Comparison of ENCODE assay signal across 12 mouse cellular contexts in the genomic region with DNA sequence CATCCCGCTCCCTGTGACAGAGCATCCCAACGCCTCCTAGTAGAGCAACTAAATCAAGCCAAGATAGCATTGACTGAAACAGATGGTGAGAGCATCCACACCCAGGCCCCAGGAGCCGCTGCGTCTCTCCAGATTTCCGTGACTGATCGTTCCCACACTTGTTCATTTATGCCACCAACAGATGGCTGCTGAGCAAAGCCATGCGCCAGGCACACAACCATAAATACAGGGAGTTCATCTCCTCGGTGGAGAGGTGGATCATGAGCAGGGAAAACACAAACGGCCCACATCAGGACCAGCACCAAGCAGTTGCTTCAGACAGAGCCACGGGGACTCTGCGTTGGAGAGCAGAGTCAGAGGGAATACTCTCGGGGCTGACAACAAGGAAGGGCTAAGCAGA. TPM values are rescaled to one million over a fixed set of nuclear protein-coding genes. Genes with fewer than 3 reads are reported as not detected.
DNase-seq lines count a peak whose midpoint lies in the region; ATAC-seq and TF ChIP-seq lines count a peak whose summit lies in the region.
"Had no signal": no experiment of that assay in that cellular context is flagged by ENCODE, and none has a peak within 500 bp of the region (broad histone marks: within the 10 kb centered on the region; RNA-seq: fewer than 3 reads in every experiment).

No protein-coding gene starts in this region.

- no peaks in the 10 kb centered on the region for H3K9me3 ChIP-seq in hindbrain, postnatal 0 days (ENCODE audit: low read length)
- no peaks in the 10 kb centered on the region for H3K9me3 ChIP-seq in hindbrain, embryonic 12.5 days (replicated peaks)
- H3K9me3 ChIP-seq in forebrain, embryonic 16.5 days (ENCODE audit: control insufficient read depth, low read length): no peaks in the 10 kb centered on the region
- H3K9me3 ChIP-seq: lung, embryonic 15.5 days had no signal

- H3K9ac ChIP-seq in hindbrain, postnatal 0 days (replicated peaks; ENCODE audit: low read length): no peak overlapping the region
- H3K9ac ChIP-seq in hindbrain, embryonic 12.5 days: no peak overlapping the region
- H3K9ac ChIP-seq in forebrain, embryonic 16.5 days (replicated peaks; ENCODE audit: low read depth, low read length): no peak overlapping the region
- H3K9ac ChIP-seq: lung, embryonic 15.5 days had no signal

- no peaks in the 10 kb centered on the region for H3K4me1 ChIP-seq in hindbrain, postnatal 0 days (ENCODE audit: insufficient read depth, low read length)
- H3K4me1 ChIP-seq in hindbrain, embryonic 12.5 days: no peaks in the 10 kb centered on the region
- peaks cover 10% of the 10 kb centered on the region for H3K4me1 ChIP-seq in forebrain, embryonic 16.5 days (replicated peaks; ENCODE audit: control insufficient read depth, insufficient read depth, low read length)
- H3K4me1 ChIP-seq: lung, embryonic 15.5 days had no signal

- no peak for ATAC-seq in hindbrain, postnatal 0 days
- ATAC-seq in hindbrain, embryonic 12.5 days (ENCODE audit: low FRiP score): no peak
- peak; percentile 52 for ATAC-seq in forebrain, embryonic 16.5 days
- ATAC-seq in CD4-positive, CD25-positive, alpha-beta regulatory T cell, adult 4 months: no peak

- H3K4me3 ChIP-seq in hindbrain, postnatal 0 days (ENCODE audit: low read length): no peak overlapping the region
- no peak overlapping the region for H3K4me3 ChIP-seq in hindbrain, embryonic 12.5 days
- H3K4me3 ChIP-seq in forebrain, embryonic 16.5 days (replicated peaks; ENCODE audit: low read length): no peak overlapping the region
- H3K4me3 ChIP-seq: lung, embryonic 15.5 days had no signal

- no peak for TF ChIP-seq CTCF in hindbrain, postnatal 0 days (IDR thresholded peaks at IDR 0.05; ENCODE audit: low read depth)

- H3K36me3 ChIP-seq in hindbrain, postnatal 0 days (ENCODE audit: insufficient read depth, low read length): peaks cover 67% of the 10 kb centered on the region
- H3K36me3 ChIP-seq in hindbrain, embryonic 12.5 days: peaks cover 85% of the 10 kb centered on the region
- peaks cover 24% of the 10 kb centered on the region for H3K36me3 ChIP-seq in forebrain, embryonic 16.5 days (ENCODE audit: control insufficient read depth, insufficient read depth)

- WGBS in hindbrain, postnatal 0 days: 77% methylated on average over 12 of the region's 12 CpGs
- WGBS in hindbrain, embryonic 12.5 days: 92% methylated on average over 12 of the region's 12 CpGs
- WGBS in forebrain, embryonic 16.5 days: 74% methylated on average over 12 of the region's 12 CpGs

- no peak overlapping the region for H3K27ac ChIP-seq in hindbrain, postnatal 0 days
- H3K27ac ChIP-seq in hindbrain, embryonic 12.5 days: no peak overlapping the region
- H3K27ac ChIP-seq in forebrain, embryonic 16.5 days (ENCODE audit: low read length): peak overlapping the region; percentile 73
- H3K27ac ChIP-seq: lung, embryonic 15.5 days had no signal

- no peak overlapping the region for H3K4me2 ChIP-seq in hindbrain, postnatal 0 days (ENCODE audit: low read depth, low read length)
- no peak overlapping the region for H3K4me2 ChIP-seq in hindbrain, embryonic 12.5 days (replicated peaks)
- H3K4me2 ChIP-seq in forebrain, embryonic 16.5 days (ENCODE audit: low read length): no peak overlapping the region
- H3K4me2 ChIP-seq: heart, embryonic 11.5 days; lung, embryonic 15.5 days had no signal

- DNase-seq in hindbrain, postnatal 0 days (ENCODE audit: low spot score): peak; percentile 24
- DNase-seq in layer of hippocampus, postnatal 25 days (ENCODE audit: extremely low spot score in 1 of 2, low spot score in 1 of 2): peak; percentile 25 to 36
- peak; percentile 78 to 86 for DNase-seq in right cerebral cortex, postnatal 36 days (ENCODE audit: low spot score in 2 of 2)
- no peak for DNase-seq in adrenal gland, postnatal 36 days
- DNase-seq in urinary bladder, postnatal 4 days (ENCODE audit: low spot score in 2 of 2): no peak

- H3K27me3 ChIP-seq in hindbrain, postnatal 0 days (ENCODE audit: insufficient read depth, low read length): no peaks in the 10 kb centered on the region
- H3K27me3 ChIP-seq in hindbrain, embryonic 12.5 days: no peaks in the 10 kb centered on the region
- no peaks in the 10 kb centered on the region for H3K27me3 ChIP-seq in forebrain, embryonic 16.5 days (replicated peaks; ENCODE audit: control insufficient read depth, insufficient read depth, low read length)
- H3K27me3 ChIP-seq: lung, embryonic 15.5 days had no signal

RNA-seq across cellular contexts. Expression of a gene that starts 20.8 kb away (rescaled TPM):
- total RNA-seq in hindbrain, postnatal 0 days (2014; rRNA removed): 92.9 and 96.4 TPM in 2 replicates
- 30.1 and 33.6 TPM in 2 replicates for polyA plus RNA-seq in hindbrain, postnatal 0 days (2015; fragmentation: Nextera tagmentation; extraction: Ambion mirVana)
- 44.1 and 48.7 TPM in 2 replicates for polyA plus RNA-seq in hindbrain, embryonic 12.5 days (2016; fragmentation: Nextera tagmentation; extraction: Ambion mirVana)
- 33.2 and 41.1 TPM in 2 replicates for polyA plus RNA-seq in forebrain, embryonic 16.5 days (2015; fragmentation: Nextera tagmentation; extraction: Ambion mirVana)
- 10 to 100 TPM; 60.6 to 79.2 TPM for total RNA-seq in layer of hippocampus, postnatal 25 days (2021)
- 10 to 100 TPM; 32.9 to 35.1 TPM for total RNA-seq in adrenal gland, postnatal 36 days (2021)
- polyA plus RNA-seq in CD4-positive, CD25-positive, alpha-beta regulatory T cell, adult 4 months (2017; shearing (Covaris generic)): 10 to 100 TPM; 25.1 to 30.0 TPM

RNA-seq across cellular contexts. Expression of a gene that starts 29.8 kb away (rescaled TPM):
- 63.6 and 67.4 TPM in 2 replicates for total RNA-seq in hindbrain, postnatal 0 days (2014; rRNA removed)
- polyA plus RNA-seq in hindbrain, postnatal 0 days (2015; fragmentation: Nextera tagmentation; extraction: Ambion mirVana): 115 and 120 TPM in 2 replicates
- polyA plus RNA-seq in hindbrain, embryonic 12.5 days (2016; fragmentation: Nextera tagmentation; extraction: Ambion mirVana): 86.4 and 90.4 TPM in 2 replicates
- polyA plus RNA-seq in forebrain, embryonic 16.5 days (2015; fragmentation: Nextera tagmentation; extraction: Ambion mirVana): 55.9 and 57.0 TPM in 2 replicates
- 10 to 100 TPM; 40.4 to 44.5 TPM for total RNA-seq in layer of hippocampus, postnatal 25 days (2021)
- total RNA-seq in adrenal gland, postnatal 36 days (2021): 100 to 1,000 TPM; 107 to 161 TPM
- polyA plus RNA-seq in CD4-positive, CD25-positive, alpha-beta regulatory T cell, adult 4 months (2017; shearing (Covaris generic)): 10 to 100 TPM; 73.3 to 80.4 TPM

RNA-seq across cellular contexts. Expression of a gene that starts 37.4 kb away (rescaled TPM):
- total RNA-seq in hindbrain, postnatal 0 days (2014; rRNA removed): not detected in 2 replicates
- not detected in 2 replicates for polyA plus RNA-seq in hindbrain, postnatal 0 days (2015; fragmentation: Nextera tagmentation; extraction: Ambion mirVana)
- not detected in 2 replicates for polyA plus RNA-seq in hindbrain, embryonic 12.5 days (2016; fragmentation: Nextera tagmentation; extraction: Ambion mirVana)
- not detected in 2 replicates for polyA plus RNA-seq in forebrain, embryonic 16.5 days (2015; fragmentation: Nextera tagmentation; extraction: Ambion mirVana)
- total RNA-seq in layer of hippocampus, postnatal 25 days (2021): not detected
- under 1 TPM in 1 of 2 experiments, not detected in 1; 0.53 TPM for total RNA-seq in adrenal gland, postnatal 36 days (2021)
- not detected for polyA plus RNA-seq in CD4-positive, CD25-positive, alpha-beta regulatory T cell, adult 4 months (2017; shearing (Covaris generic))
- polyA plus RNA-seq: heart, embryonic 11.5 days; inflammation-experienced regulatory T-cells, adult 6 months; lung, embryonic 15.5 days; midbrain, embryonic 14.5 days had no signal

RNA-seq across cellular contexts. Expression of a gene that starts 37.8 kb away (rescaled TPM):
- 1.8 and 3.2 TPM in 2 replicates for total RNA-seq in hindbrain, postnatal 0 days (2014; rRNA removed)
- polyA plus RNA-seq in hindbrain, postnatal 0 days (2015; fragmentation: Nextera tagmentation; extraction: Ambion mirVana): 2.8 and 4.2 TPM in 2 replicates
- 5.0 and 5.1 TPM in 2 replicates for polyA plus RNA-seq in hindbrain, embryonic 12.5 days (2016; fragmentation: Nextera tagmentation; extraction: Ambion mirVana)
- polyA plus RNA-seq in forebrain, embryonic 16.5 days (2015; fragmentation: Nextera tagmentation; extraction: Ambion mirVana): 0.77 and 1.2 TPM in 2 replicates
- total RNA-seq in layer of hippocampus, postnatal 25 days (2021): 1 to 10 TPM; 1.7 to 1.8 TPM
- total RNA-seq in adrenal gland, postnatal 36 days (2021): 10 to 100 TPM; 14.9 to 28.7 TPM
- 10 to 100 TPM in 1 of 2 experiments, 1 to 10 TPM in 1; 6.4 to 16.8 TPM for polyA plus RNA-seq in CD4-positive, CD25-positive, alpha-beta regulatory T cell, adult 4 months (2017; shearing (Covaris generic))

RNA-seq across cellular contexts. Expression of a gene that starts 55.0 kb away (rescaled TPM):
- total RNA-seq in hindbrain, postnatal 0 days (2014; rRNA removed): 38.1 and 39.3 TPM in 2 replicates
- 20.8 and 24.4 TPM in 2 replicates for polyA plus RNA-seq in hindbrain, postnatal 0 days (2015; fragmentation: Nextera tagmentation; extraction: Ambion mirVana)
- polyA plus RNA-seq in hindbrain, embryonic 12.5 days (2016; fragmentation: Nextera tagmentation; extraction: Ambion mirVana): 6.7 and 8.7 TPM in 2 replicates
- 10.5 and 15.2 TPM in 2 replicates for polyA plus RNA-seq in forebrain, embryonic 16.5 days (2015; fragmentation: Nextera tagmentation; extraction: Ambion mirVana)
- 1 to 10 TPM; 3.9 to 6.5 TPM for total RNA-seq in layer of hippocampus, postnatal 25 days (2021)
- 10 to 100 TPM; 37.6 to 47.8 TPM for total RNA-seq in adrenal gland, postnatal 36 days (2021)
- polyA plus RNA-seq in CD4-positive, CD25-positive, alpha-beta regulatory T cell, adult 4 months (2017; shearing (Covaris generic)): 1 to 10 TPM in 1 of 2 experiments, not detected in 1; 1.3 TPM

Comparison
In these comparisons a context has a peak if more than half of its experiments do, and no peak if none do; other contexts are left out.
1. DNase-seq: peak in hindbrain, postnatal 0 days (single experiment), layer of hippocampus, postnatal 25 days (2 of 2) and right cerebral cortex, postnatal 36 days (2 of 2); none in adrenal gland, postnatal 36 days (0 of 2) and urinary bladder, postnatal 4 days (0 of 2).